Mouse (Mus musculus) forebrain, embryonic 14.5 days (tissue): ENCODE results near the gene Mib2. TPM values are rescaled to one million over a fixed set of nuclear protein-coding genes. Genes with fewer than 3 reads are reported as not detected.

Experiments used
- ATAC-seq: fragments of 200-750 bp; cut with Nextera tagmentation; 2 replicates; pipeline ENCODE4 v1.8.0; 2017; ENCODE audit warnings: mild to moderate bottlenecking, moderate library complexity
- DNase-seq: peaks from one replicate; pipeline ENCODE4 v3.0.0-alpha.2; 2015; ENCODE audit warnings: low spot score
- H3K27ac ChIP-seq: fragments of 300-500 bp; sonication (generic); 2 replicates; pipeline ENCODE4 v1.5.1; 2014; ENCODE audit warnings: low read depth, mild to moderate bottlenecking, control low read depth, low read length, moderate library complexity
- H3K27me3 ChIP-seq: fragments of 300-500 bp; sonication (generic); replicated peaks from 2 replicates; pipeline ENCODE4 v1.6.1; 2014; ENCODE audit warnings: low read length, control low read depth, mixed read lengths; ENCODE audit not compliant: control insufficient read depth, insufficient read depth
- H3K36me3 ChIP-seq: fragments of 300-500 bp; sonication (generic); 2 replicates; pipeline ENCODE4 v1.6.1; 2014; ENCODE audit warnings: low read length, control low read depth; ENCODE audit not compliant: control insufficient read depth, insufficient read depth
- H3K4me1 ChIP-seq: fragments of 300-500 bp; sonication (generic); 2 replicates; pipeline ENCODE4 v1.6.1; 2014; ENCODE audit warnings: antibody characterized with exemption, low read length, control low read depth; ENCODE audit not compliant: control insufficient read depth, insufficient read depth
- H3K4me2 ChIP-seq: fragments of 300-500 bp; sonication (generic); 2 replicates; pipeline ENCODE4 v1.6.1; 2014; ENCODE audit warnings: mild to moderate bottlenecking, control low read depth, low read length
- H3K4me3 ChIP-seq: fragments of 300-500 bp; sonication (generic); 2 replicates; pipeline ENCODE4 v1.5.1; 2014; ENCODE audit warnings: low read depth, low read length, control low read depth
- H3K9ac ChIP-seq: fragments of 300-500 bp; sonication (generic); 2 replicates; pipeline ENCODE4 v1.6.1; 2014; ENCODE audit warnings: mild to moderate bottlenecking, low read length, control low read depth, moderate library complexity
- H3K9me3 ChIP-seq: fragments of 300-500 bp; sonication (generic); replicated peaks from 2 replicates; pipeline ENCODE4 v1.6.1; 2016; ENCODE audit warnings: low read length, control low read depth, mixed read lengths; ENCODE audit not compliant: control insufficient read depth
- WGBS: fragments of 180-500 bp; shearing (Covaris S2); extraction: QIAGEN DNeasy Blood & Tissue Kit; methylation state at CpG from one replicate; pipeline ENCODE4 v1.1.7; 2014; 5-methylcytosine and 5-hydroxymethylcytosine counted together
- polyA plus RNA-seq: library from polyadenylated mRNA; unstranded; fragments of >200 nt; fragmentation: Nextera tagmentation; extraction: Ambion mirVana; gene quantifications from 2 replicates; pipeline ENCODE4 v1.2.1, GENCODE M21; 2014

Mib2 gene
- polyA plus RNA-seq, 1 experiment from 2014 or later: 25.2 TPM

- Histone ChIP-seq H3K4me3 (peak overlapping the region; percentile 13), H3K9ac (peak overlapping the region; percentile 48), H3K27me3 (peaks cover 48% of the 10 kb centered on the region), H3K27ac (no peak overlapping the region), H3K4me1 (peaks cover 18% of the 10 kb centered on the region), H3K36me3 (peaks cover 37% of the 10 kb centered on the region), H3K4me2 (peak overlapping the region; percentile 53), H3K9me3 (no peaks in the 10 kb centered on the region)
- peak; percentile 51 for ATAC-seq
- peak; percentile 38 for DNase-seq
- WGBS: 3% methylated on average over 52 of the region's 52 CpGs
Observed at GRCm38 (mm10) chr4:155654456-155655298, 14.3 kb downstream of the Mib2 start.

- Histone ChIP-seq H3K4me3 (peak overlapping the region; percentile 13), H3K27ac (no peak overlapping the region), H3K4me2 (peak overlapping the region; percentile 53), H3K36me3 (peaks cover 38% of the 10 kb centered on the region), H3K9me3 (no peaks in the 10 kb centered on the region), H3K27me3 (peaks cover 48% of the 10 kb centered on the region), H3K9ac (no peak overlapping the region; the same call in 1 of the 2 replicates), H3K4me1 (peaks cover 18% of the 10 kb centered on the region)
- DNase-seq (no peak), ATAC-seq (no peak)
- WGBS: 3% methylated on average over 6 of the region's 6 CpGs
Observed at GRCm38 (mm10) chr4:155654183-155654455, 14.9 kb downstream of the Mib2 start.

GRCm38 (mm10) chr4:155653451-155654182 lies 15.4 kb downstream of the Mib2 start:
- peaks cover 43% of the 10 kb centered on the region for H3K36me3 ChIP-seq
- H3K27me3 ChIP-seq: peaks cover 48% of the 10 kb centered on the region
- peak; percentile 21 for DNase-seq

DNA sequence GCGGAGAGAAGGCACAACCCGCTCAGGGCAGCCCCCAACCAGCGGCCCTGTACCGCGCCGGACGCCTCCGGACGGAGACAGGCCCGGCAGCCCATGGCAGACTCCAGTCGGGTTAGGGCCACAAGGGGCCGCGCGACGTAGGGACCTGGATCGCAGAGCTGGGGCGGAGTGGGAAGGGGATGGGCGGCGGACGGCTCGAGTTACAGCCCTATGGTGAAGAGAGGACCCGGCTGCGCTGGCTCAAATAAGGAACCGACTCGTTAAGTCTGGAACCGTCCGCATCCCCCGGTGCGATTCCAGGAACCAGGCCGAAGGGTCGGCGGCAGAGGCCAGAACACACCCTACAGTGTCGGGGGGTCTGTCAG lies 15.9 kb downstream of the Mib2 start, which contains the start of gene Mmp23:
Gene Mmp23 (minus strand): TSS at position 299 of the 365 bp plus-strand sequence.
- WGBS: 1% methylated on average over 33 of the region's 33 CpGs
- H3K9me3 ChIP-seq: no peaks in the 10 kb centered on the region
- H3K4me3 ChIP-seq: peak within 1 kb of the TSS; percentile 24
- peaks cover 18% of the 10 kb centered on the region for H3K4me1 ChIP-seq
- H3K9ac ChIP-seq: peak within 1 kb of the TSS; percentile 56
- peak; percentile 35 for ATAC-seq
- H3K36me3 ChIP-seq: peaks cover 49% of the 10 kb centered on the region
- peaks cover 48% of the 10 kb centered on the region for H3K27me3 ChIP-seq
- peak within 1 kb of the TSS; percentile 53 for H3K4me2 ChIP-seq
- DNase-seq: peak; percentile 30
- no peak within 1 kb of the TSS for H3K27ac ChIP-seq

More at GRCm38 (mm10) chr4:155653451-155654182, 15.4 kb downstream of the Mib2 start:
- H3K27ac ChIP-seq: no peak overlapping the region
- H3K4me1 ChIP-seq: peaks cover 18% of the 10 kb centered on the region
- ATAC-seq: peak; percentile 49; the same call in 1 of the 2 replicates
- peak overlapping the region; percentile 53 for H3K4me2 ChIP-seq
- no peaks in the 10 kb centered on the region for H3K9me3 ChIP-seq
- H3K9ac ChIP-seq: peak overlapping the region; percentile 56
- H3K4me3 ChIP-seq: peak overlapping the region; percentile 24
- WGBS: 2% methylated on average over 31 of the region's 31 CpGs

DNA sequence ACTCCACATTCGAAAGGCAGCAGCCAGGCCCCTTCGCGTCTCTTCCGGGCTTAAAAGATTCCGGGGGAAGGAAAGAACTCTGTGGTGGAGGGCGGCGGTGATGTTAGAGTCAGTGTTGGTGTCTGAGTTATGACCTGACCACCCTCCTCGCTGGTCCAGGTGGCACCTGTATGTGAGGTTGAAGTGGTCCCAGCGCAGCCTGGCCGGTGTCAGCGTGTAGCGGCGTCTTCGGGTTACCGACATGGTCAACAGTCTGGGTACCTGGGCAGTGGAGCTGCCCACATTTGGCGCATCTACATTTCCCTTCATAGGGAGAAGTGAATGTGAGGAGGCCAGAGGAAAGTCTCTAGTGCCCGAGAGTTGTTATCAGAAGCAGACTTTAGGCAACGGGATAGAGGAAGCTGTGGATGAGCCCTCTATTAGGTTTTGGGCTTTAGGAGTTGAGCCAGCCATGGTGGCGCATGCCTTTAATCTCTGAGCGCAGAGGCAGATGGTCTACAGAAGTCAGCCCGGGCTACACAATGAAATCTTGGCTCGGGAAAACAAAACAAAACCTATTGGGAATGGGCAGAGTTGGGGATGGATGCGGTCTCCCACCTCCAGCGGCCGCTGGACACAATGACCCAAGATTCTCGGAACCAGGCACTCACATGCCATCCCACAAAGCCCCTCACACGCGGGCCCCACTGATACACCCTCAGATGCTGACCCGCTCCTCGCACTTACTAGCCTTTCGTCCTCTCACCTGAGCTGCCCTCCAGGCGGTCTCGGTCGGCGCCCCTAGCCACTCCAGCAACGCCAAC lies 16.5 kb downstream of the Mib2 start:
- Histone ChIP-seq H3K27ac (no peak overlapping the region), H3K4me1 (peaks cover 18% of the 10 kb centered on the region), H3K4me3 (peak overlapping the region; percentile 24), H3K4me2 (peak overlapping the region; percentile 53), H3K9me3 (no peaks in the 10 kb centered on the region), H3K9ac (peak overlapping the region; percentile 56), H3K36me3 (peaks cover 55% of the 10 kb centered on the region), H3K27me3 (peaks cover 48% of the 10 kb centered on the region)
- ATAC-seq: no peak
- 21% methylated on average over 36 of the region's 36 CpGs for WGBS
- no peak for DNase-seq

GRCm38 (mm10) chr4:155651553-155652269 lies 17.3 kb downstream of the Mib2 start:
- ATAC-seq: no peak
- peaks cover 48% of the 10 kb centered on the region for H3K27me3 ChIP-seq
- H3K4me2 ChIP-seq: no peak overlapping the region
- peaks cover 62% of the 10 kb centered on the region for H3K36me3 ChIP-seq
- H3K27ac ChIP-seq: no peak overlapping the region
- no peak overlapping the region for H3K9ac ChIP-seq
- 64% methylated on average over 15 of the region's 15 CpGs for WGBS
- no peaks in the 10 kb centered on the region for H3K9me3 ChIP-seq
- DNase-seq: no peak
- no peak overlapping the region for H3K4me3 ChIP-seq
- H3K4me1 ChIP-seq: peaks cover 18% of the 10 kb centered on the region

GRCm38 (mm10) chr4:155649355-155649754 lies 19.6 kb downstream of the Mib2 start:
- peaks cover 14% of the 10 kb centered on the region for H3K4me1 ChIP-seq
- no peak overlapping the region for H3K4me2 ChIP-seq

DNA sequence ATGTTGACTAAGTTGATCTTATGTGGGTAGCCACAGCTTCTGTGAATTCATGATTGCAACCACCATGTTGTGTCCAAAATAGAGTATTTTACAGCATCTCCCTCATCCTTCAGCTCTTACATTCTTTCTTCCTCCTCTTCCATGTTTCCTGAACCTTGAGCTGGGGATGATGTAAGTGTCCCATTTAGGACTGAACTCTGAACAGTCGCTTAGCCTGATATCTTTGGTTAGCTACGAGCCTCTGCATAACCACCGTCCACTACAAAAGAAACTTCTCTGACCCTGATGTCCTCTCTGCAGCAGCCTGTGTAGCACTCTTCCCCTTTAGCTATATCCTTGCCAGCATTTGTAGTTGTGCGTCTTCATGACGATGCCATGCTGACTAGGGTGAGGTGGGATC lies 23.3 kb downstream of the Mib2 start:
- ATAC-seq: no peak
- Histone ChIP-seq H3K27ac (no peak overlapping the region), H3K27me3 (no peaks in the 10 kb centered on the region), H3K36me3 (peaks cover 90% of the 10 kb centered on the region), H3K4me1 (no peaks in the 10 kb centered on the region), H3K9ac (no peak overlapping the region), H3K4me3 (no peak overlapping the region), H3K9me3 (no peaks in the 10 kb centered on the region), H3K4me2 (no peak overlapping the region)
- 95% methylated on average over 5 of the region's 5 CpGs for WGBS
- DNase-seq: no peak

More at GRCm38 (mm10) chr4:155649355-155649754, 19.6 kb downstream of the Mib2 start:
- no peaks in the 10 kb centered on the region for H3K9me3 ChIP-seq
- peaks cover 66% of the 10 kb centered on the region for H3K36me3 ChIP-seq
- WGBS: 92% methylated on average over 11 of the region's 11 CpGs
- ATAC-seq: no peak
- no peak overlapping the region for H3K4me3 ChIP-seq
- H3K27me3 ChIP-seq: peaks cover 32% of the 10 kb centered on the region
- DNase-seq: no peak
- H3K9ac ChIP-seq: no peak overlapping the region
- H3K27ac ChIP-seq: no peak overlapping the region
